Mouse (Mus musculus) lung, embryonic 14.5 days (tissue): ENCODE measurements around the gene Gm6164. TPM values are rescaled to one million over a fixed set of nuclear protein-coding genes. Genes with fewer than 3 reads are reported as not detected.
"Not testable (repeated sequence)": the region's sequence is repeated elsewhere in the genome, so short reads cannot be mapped to it uniquely, and the experiment has no call there.

Experiments
- ATAC-seq: fragments of 200-750 bp; cut with Nextera tagmentation; 2 replicates; pipeline ENCODE4 v1.8.0; 2017; ENCODE audit warnings: mild to moderate bottlenecking, moderate TSS enrichment, moderate library complexity; ENCODE audit not compliant: insufficient read depth
- DNase-seq: peaks from one replicate; pipeline ENCODE4 v3.0.0-alpha.2; 2015
- H3K27ac ChIP-seq: fragments of 300-500 bp; sonication (generic); 2 replicates; pipeline ENCODE4 v1.5.1; 2014; ENCODE audit warnings: low read depth, mild to moderate bottlenecking, moderate library complexity
- H3K27me3 ChIP-seq: fragments of 300-500 bp; sonication (generic); 2 replicates; pipeline ENCODE4 v1.6.1; 2014; ENCODE audit warnings: low read length, control low read depth; ENCODE audit not compliant: insufficient read depth
- H3K36me3 ChIP-seq: fragments of 300-500 bp; sonication (generic); 2 replicates; pipeline ENCODE4 v1.6.1; 2014; ENCODE audit warnings: control low read depth; ENCODE audit not compliant: insufficient read depth
- H3K4me1 ChIP-seq: fragments of 300-500 bp; sonication (generic); 2 replicates; pipeline ENCODE4 v1.6.1; 2014; ENCODE audit warnings: antibody characterized with exemption, control low read depth; ENCODE audit not compliant: insufficient read depth
- H3K4me2 ChIP-seq: fragments of 300-500 bp; sonication (generic); 2 replicates; pipeline ENCODE4 v1.6.1; 2014; ENCODE audit warnings: mild to moderate bottlenecking
- H3K4me3 ChIP-seq: fragments of 300-500 bp; sonication (generic); 2 replicates; pipeline ENCODE4 v1.5.1; 2014; ENCODE audit warnings: low read depth, low read length
- H3K9ac ChIP-seq: fragments of 300-500 bp; sonication (generic); 2 replicates; pipeline ENCODE4 v1.6.1; 2014
- H3K9me3 ChIP-seq: fragments of 300-500 bp; sonication (generic); 2 replicates; pipeline ENCODE4 v1.6.1; 2016; ENCODE audit warnings: low read depth, low read length, control low read depth
- WGBS: fragments of 180-500 bp; shearing (Covaris S2); extraction: QIAGEN DNeasy Blood & Tissue Kit; methylation state at CpG from one replicate; pipeline ENCODE4 v1.1.7; 2014; 5-methylcytosine and 5-hydroxymethylcytosine counted together
- polyA plus RNA-seq: library from polyadenylated mRNA; unstranded; fragments of >200 nt; fragmentation: Nextera tagmentation; extraction: Ambion mirVana; gene quantifications from 2 replicates; pipeline ENCODE4 v1.2.1, GENCODE M21; 2014

Gm6164 gene
- not detected in 2 replicates for polyA plus RNA-seq

DNA sequence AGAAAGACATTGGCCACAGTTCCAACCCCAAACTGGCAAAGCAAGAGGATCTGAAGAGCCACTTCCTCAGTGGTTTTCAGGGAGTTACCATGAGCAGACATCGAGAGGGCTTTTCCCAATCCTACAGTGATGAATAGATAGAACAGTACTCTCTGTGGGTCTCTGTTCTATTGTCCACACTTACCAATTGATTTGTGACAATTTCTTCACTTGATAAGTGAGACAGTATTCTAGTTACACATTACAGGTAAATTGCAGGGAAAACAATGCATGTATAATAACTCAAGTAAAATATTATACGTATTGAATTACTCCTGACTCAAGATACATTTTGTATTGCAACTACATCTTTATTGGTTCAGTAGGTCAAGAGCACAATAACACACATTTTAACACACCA lies at the start of gene Gm6164:
Gene Gm6164, minus strand, starts transcription at position 101 of the 400 bp plus-strand sequence.
- H3K27ac ChIP-seq, H3K4me3 ChIP-seq, H3K4me1 ChIP-seq, H3K9ac ChIP-seq, ATAC-seq, H3K27me3 ChIP-seq, H3K4me2 ChIP-seq, DNase-seq, H3K36me3 ChIP-seq, H3K9me3 ChIP-seq: not testable (repeated sequence)
- WGBS = no CpG with 5 or more reads among the region's 2 CpGs

DNA sequence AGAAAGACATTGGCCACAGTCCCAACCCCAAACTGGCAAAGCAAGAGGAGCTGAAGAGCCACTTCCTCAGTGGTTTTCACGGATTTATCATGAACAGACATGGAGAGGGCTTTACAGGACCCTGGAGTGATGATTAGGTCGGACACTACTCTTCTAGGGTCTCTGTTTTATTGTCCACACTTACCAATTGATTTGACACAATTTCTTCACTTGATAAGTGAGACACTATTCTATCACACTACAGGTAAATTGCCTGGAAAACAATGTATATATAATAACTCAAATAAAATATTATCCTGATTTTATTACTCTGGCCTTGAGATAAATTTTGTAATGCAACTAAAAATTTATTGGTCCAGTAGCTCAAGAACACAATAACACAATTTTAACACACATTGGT lies 28.3 kb upstream of the Gm6164 start, which contains the start of gene Gm4498:
Gene Gm4498, minus strand, starts transcription at position 101 of the 400 bp plus-strand sequence.
- H3K27me3 ChIP-seq, ATAC-seq, H3K9me3 ChIP-seq, DNase-seq, H3K4me2 ChIP-seq, H3K36me3 ChIP-seq, H3K9ac ChIP-seq, H3K4me1 ChIP-seq, H3K4me3 ChIP-seq, H3K27ac ChIP-seq: not testable (repeated sequence)
- WGBS = no CpG with 5 or more reads among the region's 2 CpGs

DNA sequence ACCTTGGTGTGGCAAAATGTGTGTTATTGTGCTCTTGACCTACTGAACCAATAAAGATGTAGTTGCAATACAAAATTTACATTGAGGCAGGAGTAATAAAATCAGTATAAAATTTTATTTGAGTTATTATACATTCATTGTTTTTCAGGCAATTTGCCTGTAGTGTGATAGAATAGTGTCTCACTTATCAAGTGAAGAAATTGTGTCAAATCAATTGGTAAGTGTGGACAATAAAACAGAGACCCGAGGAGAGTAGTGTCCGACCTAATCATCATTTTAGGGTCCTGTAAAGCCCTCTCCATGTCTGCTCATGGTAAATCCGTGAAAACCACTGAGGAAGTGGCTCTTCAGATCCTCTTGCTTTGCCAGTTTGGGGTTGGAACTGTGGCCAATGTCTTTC lies 12.0 kb downstream of the Gm6164 start, which contains the start of gene Vmn1r95:
Gene Vmn1r95, plus strand, starts transcription at position 301 of the 400 bp plus-strand sequence.
- H3K4me2 ChIP-seq, H3K36me3 ChIP-seq, ATAC-seq, H3K27me3 ChIP-seq, H3K4me3 ChIP-seq, DNase-seq, H3K9ac ChIP-seq, H3K4me1 ChIP-seq, H3K27ac ChIP-seq, H3K9me3 ChIP-seq: not testable (repeated sequence)
- no CpG with 5 or more reads among the region's 3 CpGs for WGBS

DNA sequence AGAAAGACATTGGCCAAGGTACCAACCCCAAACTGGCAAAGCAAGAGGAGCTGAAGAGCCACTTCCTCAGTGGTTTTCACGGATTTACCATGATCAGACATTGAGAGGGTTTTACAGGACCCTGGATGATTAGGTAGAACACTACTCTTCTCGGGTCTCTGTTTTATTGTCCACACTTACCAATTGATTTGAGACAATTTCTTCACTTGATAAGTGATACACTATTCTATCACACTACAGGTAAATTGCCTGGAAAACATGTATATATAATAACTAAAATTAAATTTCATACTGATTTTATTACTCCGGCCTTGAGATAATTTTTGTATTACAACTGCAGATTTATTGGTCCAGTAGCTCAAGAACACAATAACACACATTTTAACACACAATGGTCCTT lies 37.1 kb downstream of the Gm6164 start, which contains the start of gene Vmn1r94:
Gene Vmn1r94, minus strand, starts transcription at position 101 of the 400 bp plus-strand sequence.
- H3K36me3 ChIP-seq, H3K4me1 ChIP-seq, H3K27ac ChIP-seq, H3K27me3 ChIP-seq, H3K4me2 ChIP-seq, H3K4me3 ChIP-seq, H3K9ac ChIP-seq, ATAC-seq, H3K9me3 ChIP-seq, DNase-seq: not testable (repeated sequence)
- WGBS = no CpG with 5 or more reads among the region's 3 CpGs

Other genes starting within 250 kb of the Gm6164 start
- gene Ceacam20, start 240.2 kb downstream of the Gm6164 start, polyA plus RNA-seq = not detected in 2 replicates
- not detected in 2 replicates for gene Nlrp9b, start 214.1 kb downstream of the Gm6164 start, polyA plus RNA-seq
- not detected in 2 replicates for gene Vmn1r91, start 105.9 kb downstream of the Gm6164 start, polyA plus RNA-seq
- gene Gm16442, start 83.0 kb downstream of the Gm6164 start, polyA plus RNA-seq = not detected in 2 replicates
- not detected in 2 replicates for gene Vmn1r93, start 66.5 kb downstream of the Gm6164 start, polyA plus RNA-seq
- not detected in 2 replicates for gene Vmn1r94, start 37.2 kb downstream of the Gm6164 start, polyA plus RNA-seq
- gene Vmn1r95, start 11.9 kb downstream of the Gm6164 start, polyA plus RNA-seq = not detected in 2 replicates
- not detected in 2 replicates for gene Gm4498, start 28.2 kb upstream of the Gm6164 start, polyA plus RNA-seq
- gene Gm5890, start 57.2 kb upstream of the Gm6164 start, polyA plus RNA-seq = not detected in 2 replicates
- not detected in 2 replicates for gene Gm4133, start 128.5 kb upstream of the Gm6164 start, polyA plus RNA-seq
- gene Gm5728, start 169.8 kb upstream of the Gm6164 start, polyA plus RNA-seq = not detected in 2 replicates
- not detected in 2 replicates for gene Vmn1r100, start 212.3 kb upstream of the Gm6164 start, polyA plus RNA-seq
- not detected in 2 replicates for gene Vmn1r101, start 237.0 kb upstream of the Gm6164 start, polyA plus RNA-seq